Mouse (Mus musculus) layer of hippocampus, postnatal 25 days (tissue): Measurements from ENCODE around the gene Psmf1. TPM values are rescaled to one million over a fixed set of nuclear protein-coding genes. Genes with fewer than 3 reads are reported as not detected.

Experiments
- DNase-seq, 2 experiments: peaks; one replicate each; pipeline ENCODE4 v3.0.0; 2022; ENCODE audit warnings: mixed read lengths in 2 of 2, low spot score in 1 of 2; ENCODE audit errors: extremely low spot score in 1 of 2
- total RNA-seq, 2 experiments: library from RNA; stranded (reverse); gene quantifications; 2 replicates each; pipeline ENCODE4 v1.2.3; 2021

Gene Psmf1
- 10 to 100 TPM; 33.3 to 34.0 TPM for total RNA-seq

GRCm38 (mm10) chr2:151743845-151744244 is at the start of gene Psmf1:
TSS of gene Psmf1 (minus strand) at chr2:151744186.
- no peak for DNase-seq

- no peak for DNase-seq
Measured at GRCm38 (mm10) chr2:151791156-151791555, 47.2 kb upstream of the Psmf1 start.

- no peak for DNase-seq
Measured at GRCm38 (mm10) chr2:151790169-151790568, 46.2 kb upstream of the Psmf1 start.

- no peak for DNase-seq
Measured at GRCm38 (mm10) chr2:151788221-151788977, 44.4 kb upstream of the Psmf1 start.

- DNase-seq: no peak
Measured at GRCm38 (mm10) chr2:151783493-151783892, 39.5 kb upstream of the Psmf1 start.

GRCm38 (mm10) chr2:151777366-151777765 is 33.4 kb upstream of the Psmf1 start:
- no peak for DNase-seq

- peak; percentile 9 to 10 for DNase-seq
Measured at GRCm38 (mm10) chr2:151773476-151773875, 29.5 kb upstream of the Psmf1 start.

GRCm38 (mm10) chr2:151772169-151772568 is 28.2 kb upstream of the Psmf1 start:
- DNase-seq: no peak

GRCm38 (mm10) chr2:151764557-151764956 is 20.6 kb upstream of the Psmf1 start:
- no peak for DNase-seq

- no peak for DNase-seq
Measured at GRCm38 (mm10) chr2:151758806-151759353, 14.9 kb upstream of the Psmf1 start.

GRCm38 (mm10) chr2:151757451-151757850 is 13.5 kb upstream of the Psmf1 start:
- no peak for DNase-seq

GRCm38 (mm10) chr2:151756277-151757061 is 12.5 kb upstream of the Psmf1 start:
- no peak for DNase-seq

- DNase-seq: no peak
Measured at GRCm38 (mm10) chr2:151751330-151751729, 7.3 kb upstream of the Psmf1 start.

GRCm38 (mm10) chr2:151747847-151748705 is 4.1 kb upstream of the Psmf1 start:
- DNase-seq: peak; percentile 74 to 88

- no peak for DNase-seq
Measured at GRCm38 (mm10) chr2:151742850-151743679, 921 bp downstream of the Psmf1 start.

GRCm38 (mm10) chr2:151742084-151742483 is 1.9 kb downstream of the Psmf1 start:
- DNase-seq: no peak

GRCm38 (mm10) chr2:151740741-151741526 is 3.1 kb downstream of the Psmf1 start:
- peak; percentile 83 to 92 for DNase-seq

- DNase-seq: no peak
Measured at GRCm38 (mm10) chr2:151739505-151739904, 4.5 kb downstream of the Psmf1 start.

GRCm38 (mm10) chr2:151739081-151739480 is 4.9 kb downstream of the Psmf1 start:
- no peak for DNase-seq
